Mouse (Mus musculus): ENCODE results near the gene Ano6.

Gene Ano6

GRCm38 (mm10) chr15:95890368-95890767, 99.7 kb downstream of the Ano6 start:
- no peak for DNase-seq (ENCODE audit: low spot score)

GRCm38 (mm10) chr15:95892171-95892570, 101.5 kb downstream of the Ano6 start:
- DNase-seq (ENCODE audit: low spot score): no peak

- DNase-seq (ENCODE audit: low spot score): no peak
Measured at GRCm38 (mm10) chr15:95892929-95893328, 102.3 kb downstream of the Ano6 start.

GRCm38 (mm10) chr15:95895699-95896098, 105.1 kb downstream of the Ano6 start:
- DNase-seq (ENCODE audit: low spot score): no peak

GRCm38 (mm10) chr15:95897653-95898052, 107.0 kb downstream of the Ano6 start:
- no peak for DNase-seq (ENCODE audit: low spot score)

GRCm38 (mm10) chr15:95898438-95898837, 107.8 kb downstream of the Ano6 start:
- DNase-seq (ENCODE audit: low spot score): no peak

GRCm38 (mm10) chr15:95902396-95902795, 111.8 kb downstream of the Ano6 start:
- DNase-seq (ENCODE audit: low spot score): no peak

- no peak for DNase-seq (ENCODE audit: low spot score)
Measured at GRCm38 (mm10) chr15:95904247-95904646, 113.6 kb downstream of the Ano6 start.

- peak; percentile 29 for DNase-seq (ENCODE audit: low spot score)
Measured at GRCm38 (mm10) chr15:95906017-95906749, 115.5 kb downstream of the Ano6 start.

GRCm38 (mm10) chr15:95906891-95907290, 116.2 kb downstream of the Ano6 start:
- no peak for DNase-seq (ENCODE audit: low spot score)

GRCm38 (mm10) chr15:95907337-95907736, 116.7 kb downstream of the Ano6 start:
- DNase-seq (ENCODE audit: low spot score): peak; percentile 54

GRCm38 (mm10) chr15:95907909-95908308, 117.3 kb downstream of the Ano6 start:
- no peak for DNase-seq (ENCODE audit: low spot score)

- DNase-seq (ENCODE audit: low spot score): no peak
Measured at GRCm38 (mm10) chr15:95910099-95910780, 119.6 kb downstream of the Ano6 start.

- no peak for DNase-seq (ENCODE audit: low spot score)
Measured at GRCm38 (mm10) chr15:95914963-95915362, 124.3 kb downstream of the Ano6 start.

GRCm38 (mm10) chr15:95915477-95915876, 124.8 kb downstream of the Ano6 start:
- DNase-seq (ENCODE audit: low spot score): no peak

- DNase-seq (ENCODE audit: low spot score): no peak
Measured at GRCm38 (mm10) chr15:95917330-95917729, 126.7 kb downstream of the Ano6 start.

- no peak for DNase-seq (ENCODE audit: low spot score)
Measured at GRCm38 (mm10) chr15:95920047-95920446, 129.4 kb downstream of the Ano6 start.

GRCm38 (mm10) chr15:95921072-95921471, 130.4 kb downstream of the Ano6 start:
- DNase-seq (ENCODE audit: low spot score): no peak

GRCm38 (mm10) chr15:95921639-95922038, 131.0 kb downstream of the Ano6 start:
- DNase-seq (ENCODE audit: low spot score): no peak

GRCm38 (mm10) chr15:95922558-95922957, 131.9 kb downstream of the Ano6 start:
- DNase-seq (ENCODE audit: low spot score): no peak

- DNase-seq (ENCODE audit: low spot score): no peak
Measured at GRCm38 (mm10) chr15:95925334-95925986, 134.8 kb downstream of the Ano6 start.

- DNase-seq (ENCODE audit: low spot score): no peak
Measured at GRCm38 (mm10) chr15:95929087-95929486, 138.4 kb downstream of the Ano6 start.
